Mouse (Mus musculus): ENCODE measurements around the gene Kcnh7. TPM values are rescaled to one million over a fixed set of nuclear protein-coding genes. Genes with fewer than 3 reads are reported as not detected.
"Not testable (repeated sequence)": the region's sequence is repeated elsewhere in the genome, so short reads cannot be mapped to it uniquely, and the experiment has no call there.

Gene Kcnh7
- total RNA-seq, 2 experiments from 2014 or later: 0.10 to 0.27 TPM

DNA sequence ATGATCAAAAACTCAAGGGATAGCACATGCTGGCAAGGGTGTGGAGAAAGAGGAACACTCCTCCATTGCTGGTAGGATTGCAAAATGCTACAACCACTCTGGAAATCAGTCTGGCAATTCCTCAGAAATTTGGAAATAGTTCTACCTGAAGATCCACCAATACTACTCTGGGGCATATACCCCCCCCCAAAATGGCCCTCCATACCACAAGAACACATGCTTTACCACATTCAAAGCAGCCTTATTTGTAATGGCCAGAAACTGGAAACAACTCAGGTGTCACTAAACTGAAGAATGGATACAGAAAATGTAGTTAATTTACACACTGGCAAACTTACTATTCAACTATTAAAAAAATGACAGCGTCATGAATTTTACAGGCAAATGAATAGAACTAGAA, 453.4 kb downstream of the Kcnh7 start:
- intact Hi-C loops (cut with DNase I): no loop called here
- DNase-seq: no peak

DNA sequence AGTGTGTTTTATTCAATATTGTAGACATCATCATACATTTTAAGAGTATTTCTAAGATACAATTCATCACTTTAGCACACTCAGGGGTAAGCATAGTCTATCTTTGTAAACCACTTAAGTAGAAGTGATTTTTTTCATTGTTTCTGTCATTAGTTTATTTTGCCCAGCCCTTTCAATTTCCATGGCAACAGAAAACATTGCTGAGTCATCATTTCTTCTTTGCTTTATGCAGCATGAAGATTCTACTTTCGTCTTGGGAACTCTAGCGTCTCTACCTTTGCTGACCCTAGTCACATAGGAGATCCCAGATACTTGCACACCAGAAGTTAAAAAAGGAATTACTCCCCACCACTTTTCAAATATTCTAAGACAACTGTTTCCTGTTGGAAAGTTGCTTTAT, 456.4 kb downstream of the Kcnh7 start:
- intact Hi-C loops (cut with DNase I): no loop called here

DNA sequence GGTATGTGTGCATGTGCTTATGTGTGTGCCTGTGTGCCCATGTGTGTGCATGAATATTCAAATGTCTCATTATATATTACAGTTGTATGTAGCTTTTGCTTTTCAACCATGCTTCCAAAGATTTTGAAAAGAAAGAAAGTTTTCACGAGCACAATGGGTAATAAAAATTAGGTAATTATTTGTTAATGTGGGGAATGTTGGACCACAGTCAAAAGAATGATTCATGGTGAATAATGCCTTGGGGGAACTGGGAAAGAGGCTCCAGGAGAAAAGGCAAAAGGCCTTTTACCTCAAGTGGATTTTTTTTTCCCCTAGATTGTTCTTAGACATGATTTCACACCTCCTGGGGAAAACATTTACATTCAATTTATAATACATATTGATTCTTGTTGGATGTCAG, 458.1 kb downstream of the Kcnh7 start:
- DNase-seq: no peak
- intact Hi-C loops (cut with DNase I): no loop called here

More for the DNA sequence above, 456.4 kb downstream of the Kcnh7 start:
- DNase-seq: no peak

DNA sequence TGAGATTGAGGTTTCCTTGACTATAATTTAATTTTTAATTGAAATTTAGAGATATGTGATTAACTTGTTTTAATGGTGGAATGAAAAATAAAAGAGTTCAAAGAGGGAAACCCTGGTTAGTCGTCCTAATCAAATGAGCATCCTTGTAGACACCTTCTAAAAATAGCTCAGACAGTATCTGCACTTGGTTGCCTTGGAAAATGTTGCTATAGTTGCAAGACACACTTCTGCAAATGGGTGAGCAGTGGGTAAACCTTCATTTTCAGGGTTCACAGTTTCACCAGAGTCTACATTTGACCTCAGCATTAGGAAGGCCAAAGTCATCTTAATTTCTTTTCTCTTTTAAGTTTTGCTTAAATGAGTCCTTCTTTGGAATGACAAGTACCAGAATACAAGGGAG, 465.7 kb downstream of the Kcnh7 start:
- DNase-seq: no peak
- intact Hi-C loops (cut with DNase I): no loop called here

DNA sequence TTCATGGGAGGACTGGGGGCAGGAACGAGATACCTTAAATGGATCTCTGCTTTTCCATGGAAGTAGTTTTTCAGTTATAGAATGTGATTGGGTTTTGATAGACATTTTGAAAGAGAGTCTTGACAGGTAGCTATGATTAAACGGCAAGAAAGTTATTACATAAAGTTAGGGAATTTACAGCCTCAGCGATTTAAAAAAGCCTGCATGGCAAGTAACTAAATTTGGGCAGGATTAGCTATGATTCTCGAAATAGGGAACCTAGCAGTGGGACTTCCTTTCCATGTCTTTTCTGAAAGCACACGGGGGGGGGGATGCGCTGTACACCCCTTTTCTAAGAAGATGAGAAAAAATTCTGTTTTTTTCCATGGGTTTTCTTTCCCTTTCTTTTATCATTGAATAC, 466.8 kb downstream of the Kcnh7 start:
- intact Hi-C loops (cut with DNase I): no loop called here
- DNase-seq: no peak

DNA sequence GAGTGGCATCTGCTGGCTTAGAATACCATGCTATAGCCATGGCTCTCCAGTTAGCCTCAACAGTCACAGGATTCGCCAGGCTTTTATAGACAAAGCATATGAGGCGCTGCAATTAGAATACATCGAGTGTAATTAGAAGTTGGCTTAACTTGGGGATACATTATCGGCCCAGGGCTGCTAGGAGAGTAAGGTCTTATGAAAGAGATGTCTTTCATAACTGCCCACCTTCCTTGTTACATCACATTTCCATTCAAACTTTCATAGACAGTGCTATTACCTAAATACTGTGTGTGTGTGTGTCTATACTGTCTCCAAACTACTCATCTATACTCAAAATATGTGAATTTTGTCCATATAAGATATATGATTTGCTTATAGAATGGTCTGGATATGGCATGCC, 468.8 kb downstream of the Kcnh7 start:
- DNase-seq: no peak
- intact Hi-C loops (cut with DNase I): no loop called here

DNA sequence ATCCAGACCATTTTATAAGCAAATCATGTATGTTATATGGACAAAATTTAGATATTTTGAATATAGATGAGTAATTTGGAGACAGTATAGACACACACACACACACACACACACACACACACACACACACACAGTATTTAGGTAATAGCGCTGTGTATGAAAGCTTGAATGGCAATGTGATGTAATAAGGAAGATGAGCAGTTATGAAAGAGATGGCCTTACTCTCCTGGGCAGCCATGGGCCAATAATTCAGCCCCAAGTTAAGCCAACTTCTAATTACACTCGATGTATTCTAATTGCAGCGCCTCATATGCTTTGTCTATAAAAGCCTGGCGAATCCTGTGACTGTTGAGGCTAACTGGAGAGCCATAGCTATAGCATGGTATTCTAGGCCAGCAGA, 469.7 kb downstream of the Kcnh7 start:
- intact Hi-C loops (cut with DNase I); DNase-seq: not testable (repeated sequence)

DNA sequence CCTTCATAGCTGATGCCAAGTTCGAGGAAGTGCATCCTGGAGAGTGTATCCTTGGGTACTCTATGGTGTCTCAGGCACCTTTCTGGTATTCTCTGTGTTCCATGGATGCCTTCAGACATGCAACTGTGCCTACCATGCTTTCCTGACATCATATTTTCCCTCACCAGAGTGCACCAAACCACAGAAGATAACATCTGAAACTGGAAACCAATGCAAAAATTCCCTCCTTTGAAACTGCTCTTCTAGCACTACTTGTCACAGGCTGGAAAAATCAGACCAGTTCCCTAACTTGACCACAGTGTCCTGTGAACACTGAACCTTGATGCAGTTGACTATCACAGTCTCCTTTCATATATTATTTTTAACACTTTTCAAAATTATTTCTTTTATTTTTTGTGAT, 474.5 kb downstream of the Kcnh7 start:
- intact Hi-C loops (cut with DNase I): no loop called here
- DNase-seq: no peak

DNA sequence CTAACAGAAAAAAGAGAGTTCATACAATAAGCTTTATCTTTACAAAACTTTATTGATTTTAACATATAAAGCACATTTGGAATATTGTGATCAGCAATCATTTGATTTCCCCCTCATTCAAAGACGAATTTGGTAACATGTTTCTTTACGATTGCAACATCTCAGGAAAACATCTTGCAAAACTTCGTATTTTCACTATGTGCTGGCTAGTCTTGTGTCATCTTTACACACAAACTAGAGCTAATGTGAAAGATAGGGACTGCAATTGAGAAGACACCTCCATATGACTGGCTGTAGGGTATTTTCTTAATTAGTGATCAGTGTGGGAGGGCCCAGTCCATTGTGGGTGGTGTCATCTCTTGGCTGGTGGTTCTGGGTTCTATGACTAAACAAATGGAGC, 477.8 kb downstream of the Kcnh7 start:
- no peak for DNase-seq
- intact Hi-C loops (cut with DNase I): no loop called here

DNA sequence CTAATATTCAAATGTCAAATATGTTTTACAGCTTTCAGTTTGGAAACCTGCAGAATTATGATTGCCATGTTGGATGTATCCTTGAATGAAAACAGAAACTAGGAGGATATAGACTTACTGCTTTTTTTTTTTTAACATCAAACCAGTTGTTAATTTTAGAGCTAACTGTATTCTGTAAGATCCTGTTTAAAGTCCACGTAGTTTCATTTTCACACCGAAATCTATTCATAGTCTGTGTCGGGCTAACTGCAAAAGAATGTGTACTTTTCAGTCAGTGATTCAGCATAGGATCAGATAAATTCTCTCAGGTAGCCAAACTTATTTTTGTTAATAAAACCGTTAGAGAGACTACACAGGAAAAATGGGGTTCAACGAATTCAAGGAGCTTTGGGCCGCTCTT, 498.2 kb downstream of the Kcnh7 start:
- intact Hi-C loops (cut with DNase I): no loop called here
- DNase-seq: no peak

DNA sequence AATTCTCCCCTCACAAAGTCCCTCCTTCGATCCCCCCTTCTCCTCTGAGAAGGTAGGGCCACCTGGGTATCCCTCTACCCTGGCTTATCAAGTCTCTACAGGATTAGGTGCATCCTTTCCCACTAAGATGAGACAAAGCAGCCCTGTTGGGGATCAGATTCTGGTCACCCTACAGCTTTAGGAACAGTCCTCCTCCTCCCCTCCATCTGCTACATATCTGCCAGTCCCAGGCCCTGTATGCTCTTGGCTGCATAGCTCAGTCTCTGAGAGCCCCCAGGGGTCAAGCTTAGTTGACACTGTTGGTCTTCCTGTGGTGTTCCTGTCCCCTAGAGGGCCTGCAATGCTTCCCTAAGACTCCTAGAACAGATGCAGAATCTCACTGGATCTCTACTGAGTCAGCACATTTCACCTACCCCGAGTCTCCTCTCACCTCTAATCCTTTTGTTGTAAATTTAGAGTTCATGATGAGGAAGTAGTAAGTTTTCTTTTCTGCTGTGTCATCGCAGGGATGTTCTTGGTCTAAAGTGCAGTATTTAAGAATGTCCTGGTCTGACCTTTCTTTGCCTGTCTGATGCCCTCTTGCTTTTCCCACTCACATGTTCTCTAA, 499.0 kb downstream of the Kcnh7 start:
- intact Hi-C loops (cut with DNase I): no loop called here
- no peak for DNase-seq

DNA sequence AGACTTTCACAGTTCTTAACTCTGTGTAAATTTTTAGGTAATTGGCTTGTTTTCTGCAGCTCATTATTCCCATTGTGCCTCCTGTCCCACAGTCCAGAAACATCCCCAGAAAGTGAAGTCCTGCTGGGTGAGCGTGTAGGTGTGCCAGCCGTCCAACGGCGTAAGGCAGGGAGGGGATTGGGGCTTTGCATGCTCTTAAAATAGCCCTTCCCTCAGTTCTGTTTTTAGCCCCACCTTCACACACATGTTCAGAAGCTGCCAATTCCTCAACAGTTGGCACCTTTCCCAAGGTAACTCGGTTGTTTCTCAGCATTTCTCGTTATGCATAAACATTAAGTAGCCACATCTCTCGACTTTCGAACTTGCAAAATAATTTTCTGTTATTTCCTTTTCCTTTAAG, 502.4 kb downstream of the Kcnh7 start:
- intact Hi-C loops (cut with DNase I): no loop called here
- no peak for DNase-seq

DNA sequence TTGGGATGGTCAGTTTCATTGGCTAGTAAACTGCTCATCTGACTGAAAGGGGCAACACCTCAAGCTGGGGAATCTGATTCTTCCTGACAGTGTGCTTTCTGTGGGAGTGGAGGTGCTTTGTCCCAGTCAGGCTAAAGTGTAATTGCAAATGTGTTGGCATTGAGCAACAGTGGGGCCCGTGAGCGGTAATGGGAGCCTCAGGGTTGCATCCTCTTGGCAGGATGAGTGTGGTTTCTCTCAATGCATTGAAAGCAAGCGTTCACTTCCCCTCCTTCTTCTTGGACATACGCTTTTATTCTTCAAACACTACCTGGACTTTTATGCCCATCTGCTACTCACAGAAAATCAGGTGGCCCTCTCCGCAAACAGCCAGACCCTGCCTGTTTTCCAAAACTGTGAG, 511.3 kb downstream of the Kcnh7 start:
- DNase-seq: no peak
- intact Hi-C loops (cut with DNase I): no loop called here

DNA sequence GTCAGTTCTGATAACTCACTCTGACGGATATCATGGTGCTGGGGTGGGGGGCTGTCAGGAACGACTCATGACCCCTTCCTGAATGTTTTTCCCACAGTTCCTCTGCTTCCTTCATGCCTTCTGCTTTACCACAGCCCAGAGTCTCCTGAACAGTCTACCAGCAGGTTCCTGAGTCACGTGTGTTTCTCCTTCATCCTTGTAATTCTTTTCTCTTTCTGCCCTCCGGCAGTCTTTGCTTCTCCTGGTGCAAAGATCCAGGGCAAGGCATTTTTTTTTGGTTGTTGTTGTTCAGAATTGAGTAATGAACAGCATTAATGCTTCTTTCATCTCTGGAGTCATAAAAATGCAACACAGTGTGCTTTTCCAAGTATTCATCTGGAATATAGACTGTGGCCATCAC, 513.3 kb downstream of the Kcnh7 start:
- DNase-seq: no peak
- intact Hi-C loops (cut with DNase I): no loop called here

DNA sequence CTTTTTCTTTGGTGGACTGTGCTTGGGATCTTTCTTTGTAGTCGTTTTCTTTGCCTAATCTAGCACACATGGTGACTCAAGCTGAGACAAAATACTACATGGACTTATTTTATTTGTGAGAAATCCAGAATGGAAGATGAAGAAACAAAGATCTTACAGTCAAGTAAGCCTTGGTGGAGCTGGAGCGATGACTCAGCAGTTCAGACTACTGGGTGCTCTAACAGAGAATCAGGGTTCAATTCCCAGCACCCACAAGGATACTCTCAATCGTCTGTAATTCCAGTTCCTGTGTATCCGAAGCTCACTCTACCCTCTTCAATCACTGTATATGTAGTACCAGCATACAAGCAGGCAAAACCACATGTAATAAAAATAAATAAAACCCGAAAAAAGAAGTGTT, 513.8 kb downstream of the Kcnh7 start:
- intact Hi-C loops (cut with DNase I): no loop called here
- DNase-seq: no peak

DNA sequence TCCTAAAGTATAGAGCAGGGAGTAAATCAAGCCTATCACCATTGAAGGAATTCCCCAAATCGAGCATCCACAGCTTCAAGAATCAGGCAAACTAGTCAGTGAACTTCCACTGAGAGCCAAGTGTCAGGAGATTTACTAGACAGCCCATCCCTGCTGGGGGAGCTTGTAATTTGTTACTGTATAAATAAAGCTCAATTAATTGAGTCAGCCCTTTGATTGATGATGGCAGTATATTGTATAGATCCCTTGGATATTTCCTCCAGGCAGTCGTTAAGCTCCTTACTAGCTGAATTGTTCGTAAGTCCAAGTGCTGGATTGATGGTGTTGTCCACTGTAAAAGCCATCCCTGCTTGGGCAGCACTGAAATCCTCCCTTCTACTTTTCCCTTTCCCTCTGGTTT, 514.2 kb downstream of the Kcnh7 start:
- DNase-seq: no peak
- intact Hi-C loops (cut with DNase I): no loop called here

DNA sequence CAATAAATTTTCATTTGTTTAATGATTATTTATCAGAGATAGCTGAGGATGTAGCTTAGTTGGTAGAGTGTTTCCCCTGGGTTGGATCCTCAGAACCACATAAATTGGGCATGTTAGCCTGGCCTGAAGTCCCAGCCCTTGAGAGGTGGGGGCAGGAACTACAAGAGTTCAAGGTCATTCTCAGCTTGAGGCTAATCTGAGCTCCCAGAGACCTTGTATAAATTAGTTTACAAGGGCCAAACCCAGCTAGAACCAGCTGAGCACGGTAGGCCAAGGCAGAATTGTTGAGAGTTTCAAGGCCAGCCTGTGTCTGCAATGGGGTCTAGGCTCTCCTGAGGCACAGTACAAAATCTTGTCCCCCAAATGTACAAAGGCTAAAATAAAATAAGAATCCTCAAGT, 518.6 kb downstream of the Kcnh7 start:
- DNase-seq: no peak
- intact Hi-C loops (cut with DNase I): no loop called here

DNA sequence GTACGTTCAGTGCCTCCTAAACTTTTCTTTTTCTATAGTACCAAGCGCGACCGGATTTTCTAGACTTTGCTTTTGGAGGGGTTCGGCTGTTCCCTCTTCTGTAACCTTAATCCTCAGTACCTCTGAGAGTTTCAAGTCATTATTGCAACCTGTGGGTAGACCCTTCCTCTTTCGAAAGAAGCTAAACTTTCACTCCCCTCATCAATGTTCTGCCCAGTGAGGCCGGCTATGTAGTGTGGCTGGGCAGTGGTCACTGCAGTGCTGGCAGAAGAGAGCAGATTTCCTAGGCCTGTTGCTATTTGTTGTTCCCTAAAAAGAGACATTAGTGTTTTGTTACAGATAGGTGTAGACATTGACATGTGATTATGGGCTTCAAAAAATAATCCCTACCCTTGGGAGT, 519.2 kb downstream of the Kcnh7 start:
- intact Hi-C loops (cut with DNase I): no loop called here
- no peak for DNase-seq

DNA sequence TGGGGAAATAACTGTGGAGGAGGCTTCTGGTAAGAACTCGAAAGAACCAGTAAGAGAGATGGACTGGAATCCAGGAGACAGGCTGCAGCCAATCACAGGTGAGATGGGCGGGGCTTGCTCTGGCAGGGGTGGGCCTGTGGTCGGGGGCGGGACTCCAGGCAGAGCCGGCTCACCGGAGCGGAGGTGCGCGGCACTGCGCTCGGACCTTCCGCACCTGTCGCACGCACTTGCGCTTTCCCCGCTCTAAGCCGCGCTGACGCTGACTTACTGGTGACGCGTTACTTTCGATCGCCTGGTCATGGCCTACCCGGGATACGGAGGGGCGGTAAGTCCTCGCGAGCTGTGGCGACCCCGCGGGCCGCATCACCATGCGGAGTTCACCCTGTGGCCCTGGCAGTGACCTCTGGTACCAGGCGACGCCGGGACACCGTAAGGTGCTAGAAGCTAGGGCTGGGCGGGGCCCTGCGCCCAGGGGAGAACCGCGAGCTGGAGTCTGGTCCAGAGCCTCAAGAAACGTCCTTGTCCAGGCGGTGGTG, 519.9 kb downstream of the Kcnh7 start, which contains the start of gene Gca:
TSS of gene Gca (plus strand) at position 151 of the 536 bp plus-strand sequence.
- intact Hi-C loops (cut with DNase I): no loop called here
- peak; percentile 35 to 70 for DNase-seq

DNA sequence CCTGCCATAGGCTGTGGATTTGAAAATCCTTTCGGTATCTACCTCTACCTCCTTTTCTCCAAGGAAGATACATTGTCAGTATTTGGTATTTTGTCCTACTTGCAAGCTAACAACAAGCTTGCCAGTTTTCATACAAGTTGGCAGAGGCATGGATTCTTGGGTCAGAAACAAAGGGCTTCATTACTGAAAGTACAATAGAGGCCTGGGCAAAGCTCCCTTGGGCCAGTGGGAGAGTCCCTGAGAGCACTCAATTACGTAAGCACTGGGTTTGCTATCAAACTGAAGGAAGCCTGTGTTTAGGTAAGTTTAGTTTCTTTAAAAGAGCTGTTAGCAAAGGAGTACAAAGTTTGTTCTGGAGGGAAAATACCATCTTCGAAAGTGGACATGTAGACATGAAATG, 521.5 kb downstream of the Kcnh7 start:
- intact Hi-C loops (cut with DNase I): no loop called here
- DNase-seq: no peak

DNA sequence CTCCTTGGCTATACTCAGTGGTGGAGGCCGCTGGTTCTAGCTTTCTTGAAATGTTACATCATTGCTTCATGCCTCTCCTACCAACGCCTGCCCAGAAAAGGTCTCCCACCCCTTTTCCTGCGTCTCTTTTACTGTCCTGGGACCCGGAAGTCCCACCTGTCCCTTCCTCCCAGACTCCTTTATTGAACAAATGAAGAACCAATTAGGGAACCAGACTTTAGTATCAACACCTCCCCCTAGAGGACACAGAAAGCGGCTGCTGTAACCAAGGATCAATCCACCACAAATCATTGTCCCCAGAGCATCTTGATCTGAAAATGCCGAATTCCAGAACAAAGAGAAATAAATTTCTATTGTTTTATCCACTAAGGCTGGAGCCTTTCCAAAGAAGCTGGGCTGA, 523.5 kb downstream of the Kcnh7 start:
- intact Hi-C loops (cut with DNase I): no loop called here
- no peak for DNase-seq

DNA sequence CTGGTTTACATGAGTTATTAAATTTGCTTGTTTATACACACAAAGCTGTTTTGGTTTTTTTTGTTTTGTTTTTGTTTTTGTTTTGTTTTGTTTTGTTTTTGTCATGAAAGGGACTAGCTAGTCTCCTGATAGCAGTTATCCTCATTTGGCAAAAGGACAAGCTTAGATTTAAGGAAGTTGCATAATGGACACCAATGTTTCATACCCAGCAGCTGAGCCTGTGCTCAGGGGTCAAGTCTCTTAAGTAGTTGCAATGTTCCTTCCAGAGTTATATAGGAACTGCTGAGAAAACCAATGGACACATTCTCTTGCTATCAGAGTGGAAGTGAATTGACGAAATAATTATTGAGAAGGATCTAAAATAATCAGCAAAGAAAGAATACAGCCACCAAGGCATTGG, 528.0 kb downstream of the Kcnh7 start:
- no peak for DNase-seq
- intact Hi-C loops (cut with DNase I): no loop called here
